Mouse (Mus musculus) duodenum, adult 2 months (tissue): Measurements from ENCODE around the gene Aff4. TPM values are rescaled to one million over a fixed set of nuclear protein-coding genes. Genes with fewer than 3 reads are reported as not detected.

ENCODE experiments used
- polyA plus RNA-seq: library from polyadenylated mRNA; depleted of rRNA; stranded (reverse); fragments of >200 nt; gene quantifications from 2 replicates; pipeline ENCODE4 v1.2.3, GENCODE M21; 2012; ENCODE audit warnings: low replicate concordance; rRNA removed

Aff4 gene
- polyA plus RNA-seq = 2.2 and 2.9 TPM in 2 replicates

GRCm38 (mm10) chr11:53350291-53351223 lies at the start of gene Aff4:
Gene Aff4, plus strand, starts transcription at chr11:53350833.

GRCm38 (mm10) chr11:53324512-53324968 lies 26.1 kb upstream of the Aff4 start, which contains the start of gene Zcchc10:
Gene Zcchc10, plus strand, starts transcription at chr11:53324679.

GRCm38 (mm10) chr11:53423036-53423435 lies 72.4 kb downstream of the Aff4 start, which contains the start of gene Leap2:
Gene Leap2, minus strand, starts transcription at chr11:53423170.

GRCm38 (mm10) chr11:53430670-53431346 lies 80.2 kb downstream of the Aff4 start, which contains the start of the genes Uqcrq and Gdf9:
Gene Uqcrq, minus strand, starts transcription at chr11:53430831.
Gene Gdf9, plus strand, starts transcription at chr11:53431023.

GRCm38 (mm10) chr11:53456474-53457371 lies 106.1 kb downstream of the Aff4 start, which contains the start of the genes Gm10447 and Shroom1:
Gene Gm10447, minus strand, starts transcription at chr11:53457110.
Gene Shroom1, plus strand, starts transcription at chr11:53457205.

GRCm38 (mm10) chr11:53469968-53470695 lies 119.5 kb downstream of the Aff4 start, which contains the start of gene Gm9837:
Gene Gm9837, minus strand, starts transcription at chr11:53470479.

Other genes starting within 250 kb of the Aff4 start
- gene Hspa4, start 50.4 kb upstream of the Aff4 start, polyA plus RNA-seq = 21.1 and 23.7 TPM in 2 replicates
- gene Zcchc10, start 26.2 kb upstream of the Aff4 start, polyA plus RNA-seq = 2.9 and 3.1 TPM in 2 replicates
- 68.8 and 208 TPM in 2 replicates for gene Leap2, start 72.3 kb downstream of the Aff4 start, polyA plus RNA-seq
- gene Uqcrq, start 80.0 kb downstream of the Aff4 start, polyA plus RNA-seq = 990 and 1,353 TPM in 2 replicates
- gene Gdf9, start 80.2 kb downstream of the Aff4 start, polyA plus RNA-seq = 0.57 and 1.0 TPM in 2 replicates
- gene Gm10447, start 106.3 kb downstream of the Aff4 start, polyA plus RNA-seq = 0.06 and 0.16 TPM in 2 replicates
- 4.0 and 5.3 TPM in 2 replicates for gene Shroom1, start 106.4 kb downstream of the Aff4 start, polyA plus RNA-seq
- not detected in 2 replicates for gene Gm9837, start 119.6 kb downstream of the Aff4 start, polyA plus RNA-seq
- not detected in 2 replicates for gene Gm9945, start 129.3 kb downstream of the Aff4 start, polyA plus RNA-seq
- 10.5 and 34.0 TPM in 2 replicates for gene Sowaha, start 129.4 kb downstream of the Aff4 start, polyA plus RNA-seq
- gene Sept8, start 168.4 kb downstream of the Aff4 start, polyA plus RNA-seq = 5.4 and 13.0 TPM in 2 replicates
- gene Kif3a, start 216.5 kb downstream of the Aff4 start, polyA plus RNA-seq = 0.30 and 0.69 TPM in 2 replicates